Mouse (Mus musculus) left cerebral cortex, adult 2 months (tissue): Measurements from ENCODE around the gene Ctrc. TPM values are rescaled to one million over a fixed set of nuclear protein-coding genes. Genes with fewer than 3 reads are reported as not detected.
A peak's percentile ranks its signal among the peaks of the same experiment; 100 is the strongest.
"Not testable (repeated sequence)": the region's sequence is repeated elsewhere in the genome, so short reads cannot be mapped to it uniquely, and the experiment has no call there.

Experiments used
- DNase-seq, 2 experiments: peaks; one replicate each; pipeline ENCODE4 v3.0.0; 2021 to 2022; ENCODE audit warnings: low spot score in 2 of 2, mixed read lengths in 1 of 2; ENCODE audit errors: extremely low spot score in 1 of 2
- H3K27ac ChIP-seq: fragments of 200-600 bp; 2 replicates; pipeline ENCODE4 v1.8.1; 2022
- H3K4me3 ChIP-seq: fragments of 200-600 bp; 2 replicates; pipeline ENCODE4 v1.8.1; 2022
- CTCF ChIP-seq: fragments of 200-600 bp; IDR thresholded peaks from 2 replicates; pipeline ENCODE4 v1.8.1; 2022; ENCODE audit warnings: antibody characterized with exemption, mild to moderate bottlenecking, moderate library complexity
- intact Hi-C: fragments of 180-260 bp; cut with DNase I; formaldehyde crosslinking; loops from one replicate; pipeline ENCODE4 v1.15.1; 2025
- total RNA-seq, 2 experiments: library from RNA; stranded (reverse); gene quantifications; 2 replicates each; pipeline ENCODE4 v1.2.3; 2021

Ctrc gene
- total RNA-seq, 2 experiments from 2014 or later: not detected

GRCm38 (mm10) chr4:141791951-141792350 lies 54.2 kb downstream of the Ctrc start:
- no peak overlapping the region for H3K4me3 ChIP-seq
- peak overlapping the region; percentile 96; the same call in 1 of the 2 replicates for H3K27ac ChIP-seq
- TF ChIP-seq CTCF: no peak
- DNase-seq: no peak
- intact Hi-C loops: loop anchor here (2.0 kb wide), 1 partner anchor 69 kb away; the partner anchor contains the start of gene Ddi2

GRCm38 (mm10) chr4:141791486-141791885 lies 54.7 kb downstream of the Ctrc start:
- Histone ChIP-seq H3K27ac (no peak overlapping the region), H3K4me3 (no peak overlapping the region)
- intact Hi-C loops: no loop called here
- TF ChIP-seq CTCF: no peak
- no peak for DNase-seq

DNA sequence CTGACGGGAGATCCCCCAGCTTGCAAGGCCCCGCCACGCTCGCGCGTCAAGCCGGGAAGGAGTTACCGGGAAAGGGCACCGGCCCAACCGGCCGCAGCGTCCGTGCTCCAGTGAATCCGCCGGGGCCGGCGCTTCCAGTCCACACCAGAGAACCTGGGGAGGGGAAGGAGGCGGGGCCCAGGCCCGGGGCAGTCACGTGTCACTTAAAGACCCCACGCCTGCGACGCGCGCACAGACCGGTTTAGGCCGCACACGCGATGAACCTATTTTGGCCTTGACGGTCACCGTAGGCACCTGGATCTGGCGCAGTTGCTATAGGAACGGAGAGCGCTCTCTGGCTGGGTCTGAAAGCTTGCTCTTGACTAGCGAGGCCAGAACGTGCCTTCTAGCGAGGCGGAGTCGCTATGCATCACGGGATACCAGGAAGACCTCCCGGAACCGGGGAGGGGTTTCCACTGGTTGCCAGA lies 55.6 kb downstream of the Ctrc start, which contains the start of gene Dnajc16:
TSS of gene Dnajc16 (minus strand) at position 408 of the 467 bp plus-strand sequence.
- intact Hi-C loops: no loop called here
- peak within 1 kb of the TSS; percentile 87 for H3K4me3 ChIP-seq
- DNase-seq: peak; percentile 96 to 97
- TF ChIP-seq CTCF: no peak; the same call in 1 of the 2 replicates
- peak within 1 kb of the TSS; percentile 95 for H3K27ac ChIP-seq

DNA sequence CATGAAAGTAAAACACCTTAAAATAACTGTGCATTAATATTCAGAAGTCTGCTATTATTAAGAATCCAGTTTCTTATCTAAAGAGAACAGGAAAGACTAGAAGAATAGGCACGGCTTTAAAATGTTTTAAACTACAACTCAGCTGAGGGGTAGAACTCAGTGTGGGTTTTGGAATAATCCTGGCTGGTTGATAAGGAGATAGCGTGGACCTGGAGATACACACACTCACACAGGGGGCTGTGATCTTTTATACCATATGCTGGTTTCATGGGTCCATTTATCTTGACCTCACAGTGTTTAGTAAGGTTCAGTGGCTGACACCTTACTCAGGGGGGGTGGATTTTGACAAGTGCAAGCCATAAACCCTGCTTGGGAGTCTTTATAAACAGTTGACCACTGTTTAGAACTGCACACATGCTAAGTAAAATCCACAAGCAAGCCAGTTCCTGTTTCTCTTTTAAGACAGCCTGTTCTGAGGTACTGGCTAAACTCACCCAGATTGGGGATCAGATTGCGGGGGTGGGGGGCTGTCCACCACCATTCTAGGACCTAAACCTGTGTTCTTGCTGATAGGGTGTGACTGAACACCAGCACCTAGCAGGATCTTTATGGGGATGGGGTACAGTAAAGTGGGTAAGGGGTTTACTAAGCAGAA lies 56.5 kb downstream of the Ctrc start:
- TF ChIP-seq CTCF: no peak
- intact Hi-C loops: no loop called here
- H3K27ac ChIP-seq: peak overlapping the region; percentile 95
- DNase-seq: no peak
- H3K4me3 ChIP-seq: peak overlapping the region; percentile 87

DNA sequence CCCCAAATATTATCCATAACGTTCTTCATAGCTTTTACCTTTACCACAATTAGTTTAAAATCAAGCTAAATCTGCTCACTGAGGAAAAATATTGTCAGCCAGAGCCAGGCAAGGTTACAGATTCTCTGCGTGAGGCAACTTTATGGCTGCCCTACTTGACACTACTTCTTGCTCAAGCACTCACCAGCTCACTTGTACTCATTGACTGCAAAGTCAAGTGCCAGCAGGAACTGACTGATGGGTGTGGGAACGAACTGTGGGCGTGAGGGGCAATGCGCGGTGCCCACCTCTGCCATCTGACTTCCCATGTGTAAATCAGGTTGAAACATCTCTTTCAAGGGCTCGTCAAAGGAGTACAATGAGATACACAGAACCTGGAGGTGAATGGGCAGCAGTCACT lies 58.7 kb downstream of the Ctrc start:
- no peak for TF ChIP-seq CTCF

DNA sequence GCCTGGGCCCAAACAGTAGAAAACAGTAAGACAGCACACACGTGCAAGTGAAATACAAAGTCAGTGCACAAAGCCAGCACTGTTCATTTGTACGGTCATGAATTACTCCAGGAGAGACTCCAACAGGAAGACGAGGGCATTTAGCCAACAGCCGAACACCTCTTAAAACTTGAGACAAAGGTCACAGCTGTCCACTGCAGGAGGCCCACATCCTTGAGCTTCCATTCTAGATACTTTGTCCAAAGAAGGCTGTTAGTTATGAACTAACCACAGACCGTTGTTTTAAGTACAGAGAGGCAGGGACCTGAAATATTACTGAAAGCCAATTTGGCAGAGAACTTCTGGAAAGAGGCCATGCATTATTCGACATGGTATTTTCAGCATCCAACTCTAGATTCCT lies 59.1 kb downstream of the Ctrc start:
- H3K27ac ChIP-seq: no peak overlapping the region
- intact Hi-C loops: no loop called here

More for the DNA sequence above, 58.7 kb downstream of the Ctrc start:
- intact Hi-C loops: no loop called here
- no peak overlapping the region for H3K4me3 ChIP-seq
- no peak overlapping the region for H3K27ac ChIP-seq
- no peak for DNase-seq

GRCm38 (mm10) chr4:141786141-141786540 lies 60.0 kb downstream of the Ctrc start:
- intact Hi-C loops: no loop called here
- DNase-seq: no peak
- no peak overlapping the region for H3K4me3 ChIP-seq
- H3K27ac ChIP-seq: no peak overlapping the region
- no peak for TF ChIP-seq CTCF

More for the DNA sequence above, 59.1 kb downstream of the Ctrc start:
- no peak for DNase-seq
- no peak for TF ChIP-seq CTCF
- H3K4me3 ChIP-seq: no peak overlapping the region

- DNase-seq: no peak
- peak overlapping the region; percentile 59 for H3K27ac ChIP-seq
- no peak overlapping the region for H3K4me3 ChIP-seq
- intact Hi-C loops: no loop called here
- TF ChIP-seq CTCF: no peak; the same call in 1 of the 2 replicates
Observed at GRCm38 (mm10) chr4:141784835-141785234, 61.3 kb downstream of the Ctrc start.

GRCm38 (mm10) chr4:141781201-141781985 lies 64.8 kb downstream of the Ctrc start:
- intact Hi-C loops: loop anchor here (2.0 kb wide), 1 partner anchor 51 kb away; no protein-coding TSS in a partner anchor
- no peak for DNase-seq
- H3K27ac ChIP-seq: no peak overlapping the region; the same call in 1 of the 2 replicates
- no peak for TF ChIP-seq CTCF
- H3K4me3 ChIP-seq: no peak overlapping the region

DNA sequence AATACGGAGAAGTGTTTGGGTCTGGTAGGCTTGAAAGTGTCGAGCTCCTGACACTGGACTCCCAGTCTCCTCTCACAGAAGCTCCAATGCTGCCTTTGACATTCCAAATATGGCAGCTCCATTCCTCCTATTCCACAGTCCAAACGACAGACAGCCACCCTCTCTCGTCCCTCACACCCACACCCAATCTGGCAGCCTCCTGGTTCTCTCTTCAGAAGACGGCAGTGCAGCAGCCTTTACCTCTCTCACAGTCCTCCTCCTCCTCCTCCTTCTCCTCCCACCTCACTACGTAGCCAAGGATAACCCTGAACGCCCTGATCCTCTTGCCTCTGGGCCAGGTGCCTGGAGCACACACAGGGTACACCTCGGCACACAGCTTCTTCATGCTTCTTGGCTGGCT lies 66.3 kb downstream of the Ctrc start:
- TF ChIP-seq CTCF: no peak
- peak in 1 of 2 experiments; percentile 73 for DNase-seq
- intact Hi-C loops: loop anchor here (2.0 kb wide), 1 partner anchor 49 kb away; no protein-coding TSS in a partner anchor
- Histone ChIP-seq H3K4me3 (no peak overlapping the region), H3K27ac (peak overlapping the region; percentile 86)

DNA sequence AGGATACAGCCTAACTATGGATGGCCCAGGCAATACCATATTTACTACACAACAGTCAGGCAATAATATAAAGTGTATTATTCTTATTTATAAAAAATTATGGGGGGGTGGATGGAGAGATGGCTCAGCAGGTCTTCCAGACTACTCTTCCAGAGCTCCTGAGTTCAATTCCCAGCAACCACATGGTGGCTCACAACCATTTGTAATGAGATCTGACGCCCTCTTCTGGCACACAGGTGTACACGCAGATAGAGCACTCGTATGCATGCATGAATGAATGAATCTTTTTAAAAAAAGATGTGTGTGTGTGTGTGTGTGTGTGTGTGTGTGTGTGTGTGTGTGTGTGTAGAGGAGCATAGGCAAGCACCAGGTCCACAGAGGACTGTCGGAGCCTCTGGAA lies 73.1 kb downstream of the Ctrc start:
- H3K27ac ChIP-seq, DNase-seq, intact Hi-C loops, H3K4me3 ChIP-seq: not testable (repeated sequence)

DNA sequence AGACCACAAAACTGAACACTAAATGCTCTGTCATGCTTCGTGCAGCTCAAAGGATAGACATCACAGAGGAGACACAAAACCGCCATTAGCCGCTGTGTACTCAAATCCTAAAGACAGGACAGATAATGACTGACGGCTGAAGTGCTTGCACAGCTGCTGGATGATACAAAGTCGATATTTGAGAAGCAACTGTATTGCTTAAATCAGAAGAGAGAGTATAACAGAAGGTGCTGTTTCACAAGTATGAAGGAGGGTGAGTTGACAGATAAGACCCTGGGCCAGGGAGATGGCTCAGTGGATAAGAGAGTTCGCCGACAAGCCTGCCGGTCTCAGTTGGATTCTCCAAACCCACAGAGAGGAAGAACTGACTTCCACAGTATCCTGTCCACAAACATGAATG lies 74.3 kb downstream of the Ctrc start:
- no peak for DNase-seq
- intact Hi-C loops: no loop called here
- Histone ChIP-seq H3K4me3 (no peak overlapping the region), H3K27ac (no peak overlapping the region)
- no peak for TF ChIP-seq CTCF
